Mouse (Mus musculus) small intestine, adult 2 months (tissue): ENCODE data around the gene Cd300ld3. TPM values are rescaled to one million over a fixed set of nuclear protein-coding genes. Genes with fewer than 3 reads are reported as not detected.
A peak's percentile ranks its signal among the peaks of the same experiment; 100 is the strongest.

Experiments used
- H3K27ac ChIP-seq: fragments of 200-500 bp; 2 replicates; pipeline ENCODE4 v1.5.1; 2012; ENCODE audit warnings: low read depth, low read length, control low read depth, inconsistent platforms; ENCODE audit not compliant: insufficient read depth
- H3K27me3 ChIP-seq: fragments of 200-500 bp; 2 replicates; pipeline ENCODE4 v1.6.1; 2012; ENCODE audit warnings: mild to moderate bottlenecking, moderate library complexity, low read length, inconsistent platforms; ENCODE audit not compliant: control insufficient read depth, insufficient read depth
- H3K36me3 ChIP-seq: fragments of 200-500 bp; 2 replicates; pipeline ENCODE4 v1.6.1; 2012; ENCODE audit warnings: mild to moderate bottlenecking, low read length, control low read depth, inconsistent platforms; ENCODE audit not compliant: control insufficient read depth, insufficient read depth
- H3K4me1 ChIP-seq: fragments of 200-500 bp; 2 replicates; pipeline ENCODE4 v1.6.1; 2012; ENCODE audit warnings: low read length, inconsistent platforms, mixed read lengths; ENCODE audit not compliant: control insufficient read depth, insufficient read depth, insufficient read length
- H3K4me3 ChIP-seq: fragments of 200-500 bp; 2 replicates; pipeline ENCODE4 v1.5.1; 2012; ENCODE audit warnings: low read depth, mild to moderate bottlenecking, control low read depth, inconsistent platforms, low read length, moderate library complexity
- CTCF ChIP-seq: fragments of 200-500 bp; IDR thresholded peaks from 2 replicates; pipeline ENCODE4 v1.5.1; 2012; ENCODE audit warnings: low read depth, mild to moderate bottlenecking, control low read depth, inconsistent platforms, low read length, moderate library complexity, mixed read lengths; ENCODE audit not compliant: insufficient replicate concordance, insufficient read length; ENCODE audit errors: extremely low read depth
- POLR2A ChIP-seq: fragments of 200-500 bp; IDR thresholded peaks from 2 replicates; pipeline ENCODE4 v1.6.1; 2012; ENCODE audit warnings: low read depth, mild to moderate bottlenecking, control low read depth, inconsistent platforms, low read length, moderate library complexity
- WGBS: fragments of 180-500 bp; shearing (Covaris S2); methylation state at CpG from one replicate; pipeline ENCODE4 v1.1.7; 2018; 5-methylcytosine and 5-hydroxymethylcytosine counted together
- polyA plus RNA-seq: library from polyadenylated mRNA; depleted of rRNA; stranded (reverse); fragments of >200 nt; gene quantifications from 2 replicates; pipeline ENCODE4 v1.2.3, GENCODE M21; 2012; rRNA removed

The Cd300ld3 gene
- polyA plus RNA-seq = 1.1 TPM in 2 replicates

DNA sequence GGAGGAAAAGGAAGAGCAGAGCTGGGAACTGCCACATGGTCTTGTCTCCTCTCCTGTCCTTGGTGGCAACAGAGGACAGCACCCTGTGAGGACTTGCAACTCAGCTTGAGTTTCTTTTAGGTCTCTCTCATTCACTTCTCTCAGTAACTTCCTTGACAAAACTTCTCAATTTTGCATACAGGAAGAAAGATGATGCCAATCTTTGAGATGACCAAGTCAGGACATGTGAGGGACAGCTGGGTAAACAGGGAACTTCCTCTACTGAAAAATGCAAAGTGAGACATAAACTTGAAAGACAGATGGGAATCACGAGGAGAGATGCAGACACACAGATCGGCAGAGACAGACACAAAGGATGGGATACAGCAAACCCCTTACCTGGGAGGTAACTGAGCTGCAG is at the start of gene Cd300ld3:
Gene Cd300ld3 (minus strand): TSS at position 151 of the 400 bp plus-strand sequence.
- no peak within 1 kb of the TSS for H3K27ac ChIP-seq
- no peaks in the 10 kb centered on the region for H3K36me3 ChIP-seq
- H3K4me3 ChIP-seq = no peak within 1 kb of the TSS
- no peaks in the 10 kb centered on the region for H3K27me3 ChIP-seq
- H3K4me1 ChIP-seq = no peaks in the 10 kb centered on the region
- TF ChIP-seq POLR2A (no peak), CTCF (no peak)
- WGBS = 63% methylated on average over 2 of the region's 2 CpGs

DNA sequence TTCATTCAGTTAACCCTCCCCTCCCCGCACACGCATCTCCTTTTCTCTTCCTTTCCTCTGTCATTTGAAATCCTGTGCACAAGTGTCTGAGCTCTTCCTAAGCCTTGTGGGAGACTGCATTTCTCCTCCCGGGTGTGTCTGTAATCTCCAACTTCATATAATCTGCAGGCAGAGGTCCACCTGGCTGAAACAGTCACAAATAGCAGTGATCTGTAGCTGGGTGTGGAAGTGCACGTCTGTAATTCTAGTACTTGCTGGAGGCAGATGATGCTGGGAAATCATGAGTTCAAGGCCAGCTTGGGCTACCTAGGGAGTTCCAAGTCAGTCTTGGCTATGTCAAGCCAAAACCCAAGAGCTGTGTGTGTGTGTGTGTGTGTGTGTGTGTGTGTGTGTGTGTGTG is 43.9 kb upstream of the Cd300ld3 start:
- no peak overlapping the region; the same call in 1 of the 2 replicates for H3K4me3 ChIP-seq
- peaks cover 5% of the 10 kb centered on the region; the same call in 1 of the 2 replicates for H3K27me3 ChIP-seq
- no peaks in the 10 kb centered on the region; the same call in 1 of the 2 replicates for H3K4me1 ChIP-seq
- no peaks in the 10 kb centered on the region for H3K36me3 ChIP-seq
- no peak overlapping the region for H3K27ac ChIP-seq
- TF ChIP-seq CTCF (no peak), POLR2A (no peak)
- WGBS = 16% methylated on average over 4 of the region's 4 CpGs

DNA sequence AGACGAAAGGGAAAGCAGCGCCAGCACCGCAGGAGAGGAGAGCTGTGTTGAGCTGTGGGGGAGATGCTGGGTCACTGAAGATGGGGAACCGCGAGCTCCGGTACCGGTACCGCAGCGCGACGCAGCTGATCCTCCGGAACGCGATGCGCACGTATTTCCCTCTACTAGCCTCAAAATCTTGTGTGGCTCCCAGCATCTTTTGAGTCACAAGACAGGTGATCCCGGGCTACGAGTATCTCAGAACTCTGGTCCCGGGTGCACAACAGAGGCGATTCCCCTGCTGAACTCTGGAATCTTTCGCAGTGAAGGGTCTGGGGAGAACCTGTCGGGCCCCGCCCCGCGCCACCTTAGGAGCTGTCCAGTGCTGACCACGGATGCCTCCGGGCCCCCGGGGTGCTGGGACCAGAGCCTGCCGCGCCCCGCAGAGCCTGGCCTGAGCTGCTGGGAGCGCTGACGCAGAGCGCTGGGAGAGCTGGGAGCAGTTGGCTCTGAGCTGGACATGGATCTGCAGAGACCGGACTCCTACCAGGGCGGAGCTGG is 43.2 kb upstream of the Cd300ld3 start, which contains the start of gene Rab37:
Gene Rab37 (plus strand): TSS at position 70 of the 540 bp plus-strand sequence.
- peak within 1 kb of the TSS; percentile 22 for H3K4me3 ChIP-seq

GRCm38 (mm10) chr11:115089853-115090252 is 41.6 kb upstream of the Cd300ld3 start:
- no peak overlapping the region for H3K27ac ChIP-seq
- H3K36me3 ChIP-seq = no peaks in the 10 kb centered on the region
- TF ChIP-seq POLR2A (no peak), CTCF (peak; percentile 84)
- no peak overlapping the region for H3K4me3 ChIP-seq
- 66% methylated on average over 6 of the region's 6 CpGs for WGBS
- peaks cover 5% of the 10 kb centered on the region; the same call in 1 of the 2 replicates for H3K27me3 ChIP-seq
- peaks cover 4% of the 10 kb centered on the region for H3K4me1 ChIP-seq

More for the DNA sequence above, 43.2 kb upstream of the Cd300ld3 start, which contains the start of gene Rab37:
- Histone ChIP-seq H3K27ac (no peak within 1 kb of the TSS), H3K27me3 (peaks cover 5% of the 10 kb centered on the region; the same call in 1 of the 2 replicates), H3K36me3 (no peaks in the 10 kb centered on the region), H3K4me1 (no peaks in the 10 kb centered on the region; the same call in 1 of the 2 replicates)
- TF ChIP-seq CTCF (no peak), POLR2A (no peak)
- 4% methylated on average over 36 of the region's 36 CpGs for WGBS

- no peak overlapping the region for H3K4me3 ChIP-seq
- TF ChIP-seq POLR2A (no peak), CTCF (no peak)
- WGBS = 66% methylated on average over 7 of the region's 7 CpGs
- H3K27ac ChIP-seq = no peak overlapping the region
- H3K4me1 ChIP-seq = peaks cover 16% of the 10 kb centered on the region
- no peaks in the 10 kb centered on the region; the same call in 1 of the 2 replicates for H3K27me3 ChIP-seq
- H3K36me3 ChIP-seq = no peaks in the 10 kb centered on the region
Observed at GRCm38 (mm10) chr11:115086213-115086612, 38.0 kb upstream of the Cd300ld3 start.

DNA sequence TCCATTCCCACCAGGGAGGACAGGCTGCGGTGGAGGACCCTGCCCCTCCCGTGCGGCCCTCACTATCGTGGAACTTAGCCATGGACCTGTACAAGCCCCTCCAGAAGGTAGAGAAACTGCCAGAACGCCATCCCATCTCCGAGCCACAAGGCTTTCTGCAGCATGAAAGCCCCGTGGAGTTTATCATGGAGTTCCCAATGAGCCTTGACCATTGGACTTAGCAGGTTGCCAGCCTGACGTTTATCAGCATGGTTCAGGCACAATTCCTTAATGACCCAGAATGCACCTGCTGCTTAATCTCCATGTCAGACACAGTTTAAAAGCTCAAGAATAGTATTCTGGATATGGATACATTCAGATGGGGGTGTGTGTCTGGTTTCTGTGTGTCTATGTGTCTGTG is 36.9 kb upstream of the Cd300ld3 start:
- Histone ChIP-seq H3K27me3 (no peaks in the 10 kb centered on the region), H3K36me3 (no peaks in the 10 kb centered on the region), H3K4me3 (peak overlapping the region; percentile 39), H3K27ac (peak overlapping the region; percentile 96), H3K4me1 (peaks cover 16% of the 10 kb centered on the region)
- no peak for TF ChIP-seq CTCF
- no peak for TF ChIP-seq POLR2A
- WGBS = 37% methylated on average over 8 of the region's 8 CpGs

DNA sequence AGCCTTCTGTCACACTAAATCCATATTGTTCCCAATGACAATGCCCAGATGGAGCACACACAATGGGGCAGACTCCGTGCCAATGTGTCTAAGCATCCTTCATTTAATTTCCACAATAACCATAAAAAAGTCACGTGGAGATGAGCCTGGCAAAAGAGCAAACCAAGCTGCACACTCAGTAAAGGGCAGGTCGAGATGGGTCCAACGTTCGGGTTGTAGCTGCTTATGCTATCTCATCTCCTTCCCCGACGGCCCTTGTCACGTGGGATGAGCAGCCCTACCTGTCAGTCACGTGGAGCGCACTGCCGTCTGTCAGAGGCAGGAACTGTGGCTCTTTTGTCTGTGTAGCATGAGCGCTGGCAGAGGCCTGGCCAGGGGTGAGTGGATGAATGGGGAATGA is 36.4 kb upstream of the Cd300ld3 start:
- TF ChIP-seq POLR2A = no peak
- TF ChIP-seq CTCF = no peak
- 21% methylated on average over 12 of the region's 12 CpGs for WGBS
- Histone ChIP-seq H3K4me1 (peaks cover 16% of the 10 kb centered on the region), H3K27me3 (no peaks in the 10 kb centered on the region), H3K36me3 (no peaks in the 10 kb centered on the region), H3K27ac (peak overlapping the region; percentile 96), H3K4me3 (peak overlapping the region; percentile 39)
